Mouse (Mus musculus) brain, embryonic 14.5 days (tissue): Measurements from ENCODE around the gene Hspa1a.

Source experiments
- CTCF ChIP-seq: fragments of 200-500 bp; IDR thresholded peaks from 2 replicates; pipeline ENCODE4 v1.5.1; 2012; ENCODE audit warnings: inconsistent platforms, mild to moderate bottlenecking, moderate library complexity, borderline replicate concordance; ENCODE audit not compliant: insufficient read depth, insufficient read length; ENCODE audit errors: extremely low read depth
- POLR2A ChIP-seq: fragments of 200-500 bp; IDR thresholded peaks from 2 replicates; pipeline ENCODE4 v1.6.1; 2012; ENCODE audit warnings: mild to moderate bottlenecking, inconsistent platforms, borderline replicate concordance; ENCODE audit not compliant: poor library complexity, insufficient read depth, insufficient read length, severe bottlenecking; ENCODE audit errors: extremely low read depth

DNA sequence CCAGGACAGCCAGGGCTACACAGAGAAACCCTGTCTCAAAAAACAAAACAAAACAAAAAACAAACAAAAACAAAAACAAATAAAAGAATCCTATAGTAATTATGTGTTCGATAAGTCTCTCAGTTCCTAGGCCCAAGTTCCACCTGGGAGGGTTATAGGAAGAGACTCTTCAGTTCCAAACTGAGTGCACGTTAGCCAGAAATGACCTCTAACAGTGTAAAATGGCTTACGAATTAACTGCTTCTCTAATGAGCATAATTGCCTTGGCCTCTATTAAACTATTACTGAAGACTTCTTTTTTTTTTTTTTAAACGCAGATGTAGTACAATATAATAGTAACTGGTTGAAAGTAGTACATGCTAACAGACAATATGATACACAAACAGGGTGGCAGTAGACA lies 18.1 kb downstream of the Hspa1a start:
- TF ChIP-seq CTCF: no peak
- TF ChIP-seq POLR2A: no peak
